9 mouse cellular contexts compared by ENCODE assay signal in genomic region chr1:63273339-63273951, GRCm38 (mm10). TPM values are rescaled to one million over a fixed set of nuclear protein-coding genes. Genes with fewer than 3 reads are reported as not detected.
A peak's percentile ranks its signal among the peaks of the same experiment; 100 is the strongest.
DNase-seq lines count a peak whose midpoint lies in the region; ATAC-seq and TF ChIP-seq lines count a peak whose summit lies in the region.
"Had no signal": no experiment of that assay in that cellular context is flagged by ENCODE, and none has a peak within 500 bp of the region (broad histone marks: within the 10 kb centered on the region; RNA-seq: fewer than 3 reads in every experiment).

No protein-coding gene starts in this region.

- no peak for TF ChIP-seq CTCF in E14TG2a.4 (conservative IDR thresholded peaks at IDR 0.05; ENCODE audit: low read length)
- TF ChIP-seq CTCF in stomach, postnatal 0 days (IDR thresholded peaks at IDR 0.05; ENCODE audit: low read depth): no peak

- ATAC-seq in embryonic facial prominence, embryonic 15.5 days (ENCODE audit: insufficient number of reproducible peaks, low FRiP score, low TSS enrichment, low read depth): peak; percentile 68
- peak; percentile 12 for ATAC-seq in limb, embryonic 14.5 days (ENCODE audit: low FRiP score, low read depth)
- ATAC-seq in stomach, postnatal 0 days (ENCODE audit: low FRiP score, low TSS enrichment): peak; percentile 49

- WGBS in embryonic facial prominence, embryonic 15.5 days: under 1% methylated on average over 78 of the region's 89 CpGs
- WGBS in limb, embryonic 14.5 days: 0% methylated on average over 21 of the region's 89 CpGs
- 1% methylated on average over 49 of the region's 89 CpGs for WGBS in stomach, postnatal 0 days

- peak overlapping the region; percentile 58 for H3K9ac ChIP-seq in embryonic facial prominence, embryonic 15.5 days
- H3K9ac ChIP-seq in limb, embryonic 14.5 days (ENCODE audit: low read depth, low read length, severe bottlenecking): peak overlapping the region; percentile 83
- H3K9ac ChIP-seq in stomach, postnatal 0 days (ENCODE audit: low read length): peak overlapping the region; percentile 51

- H3K4me2 ChIP-seq in embryonic facial prominence, embryonic 15.5 days (replicated peaks): peak overlapping the region; percentile 61
- peak overlapping the region; percentile 51 for H3K4me2 ChIP-seq in limb, embryonic 14.5 days (replicated peaks; ENCODE audit: low read depth, low read length, severe bottlenecking)
- H3K4me2 ChIP-seq in stomach, postnatal 0 days (replicated peaks; ENCODE audit: low read depth): peak overlapping the region; percentile 72

- peak; percentile 32 for DNase-seq in gastrocnemius, postnatal 10 days
- no peak for DNase-seq in gastrocnemius, adult 18-20 months (ENCODE audit: low spot score)
- no peak for DNase-seq in limb, embryonic 14.5 days (ENCODE audit: low spot score)
- no peak for DNase-seq in stomach, postnatal 0 days (ENCODE audit: low spot score)
- DNase-seq in thymus, adult 18-20 months: no peak
- no peak for DNase-seq in B cell, adult 2 months

- H3K36me3 ChIP-seq in E14TG2a.4 (ENCODE audit: insufficient read depth, low read length): no peaks in the 10 kb centered on the region
- no peaks in the 10 kb centered on the region for H3K36me3 ChIP-seq in embryonic facial prominence, embryonic 15.5 days
- H3K36me3 ChIP-seq in limb, embryonic 14.5 days (ENCODE audit: control insufficient read depth, insufficient read depth, low read length): no peaks in the 10 kb centered on the region
- H3K36me3 ChIP-seq in stomach, postnatal 0 days (ENCODE audit: control insufficient read depth, insufficient read depth, low read length): no peaks in the 10 kb centered on the region
- H3K36me3 ChIP-seq: G1E had no signal

- no peaks in the 10 kb centered on the region for H3K9me3 ChIP-seq in E14TG2a.4 (ENCODE audit: low read length)
- H3K9me3 ChIP-seq in embryonic facial prominence, embryonic 15.5 days (replicated peaks): no peaks in the 10 kb centered on the region
- no peaks in the 10 kb centered on the region for H3K9me3 ChIP-seq in limb, embryonic 14.5 days (ENCODE audit: control insufficient read depth, low read length)
- H3K9me3 ChIP-seq in stomach, postnatal 0 days (ENCODE audit: control insufficient read depth, low read length): no peaks in the 10 kb centered on the region

- peaks cover 65% of the 10 kb centered on the region for H3K27me3 ChIP-seq in E14TG2a.4 (ENCODE audit: insufficient read depth, low read length)
- peaks cover 63% of the 10 kb centered on the region for H3K27me3 ChIP-seq in embryonic facial prominence, embryonic 15.5 days
- H3K27me3 ChIP-seq in limb, embryonic 14.5 days (ENCODE audit: control insufficient read depth, insufficient read depth, low read length): peaks cover 71% of the 10 kb centered on the region
- H3K27me3 ChIP-seq in stomach, postnatal 0 days (ENCODE audit: control insufficient read depth, insufficient read depth, low read length): peaks cover 3% of the 10 kb centered on the region; the same call in 1 of the 2 replicates

- H3K4me1 ChIP-seq in E14TG2a.4 (replicated peaks; ENCODE audit: low read depth, low read length): 0 out of 2 replicates have a peak, but pooled peaks cover 5% of the 10 kb centered on the region
- peaks cover 8% of the 10 kb centered on the region for H3K4me1 ChIP-seq in embryonic facial prominence, embryonic 15.5 days
- H3K4me1 ChIP-seq in limb, embryonic 14.5 days (ENCODE audit: control insufficient read depth, insufficient read depth, low read length): 0 out of 2 replicates have a peak, but pooled peaks cover 3% of the 10 kb centered on the region
- H3K4me1 ChIP-seq in stomach, postnatal 0 days (replicated peaks; ENCODE audit: control insufficient read depth, insufficient read depth): no peaks in the 10 kb centered on the region

- H3K4me3 ChIP-seq in E14TG2a.4 (replicated peaks; ENCODE audit: low read length): peak overlapping the region; percentile 81
- H3K4me3 ChIP-seq in embryonic facial prominence, embryonic 15.5 days (replicated peaks): peak overlapping the region; percentile 59
- H3K4me3 ChIP-seq in limb, embryonic 14.5 days (replicated peaks; ENCODE audit: low read length): peak overlapping the region; percentile 58
- peak overlapping the region; percentile 54 for H3K4me3 ChIP-seq in stomach, postnatal 0 days (ENCODE audit: low read depth, low read length)

- no peak for TF ChIP-seq POLR2A in limb, embryonic 14.5 days (IDR thresholded peaks at IDR 0.05; ENCODE audit: borderline replicate concordance, extremely low read depth, insufficient read depth, insufficient read length)

- H3K27ac ChIP-seq in embryonic facial prominence, embryonic 15.5 days (replicated peaks): peak overlapping the region; percentile 83
- H3K27ac ChIP-seq in limb, embryonic 14.5 days (replicated peaks; ENCODE audit: low read depth, low read length): peak overlapping the region; percentile 83
- peak overlapping the region; percentile 45; the same call in 1 of the 2 replicates for H3K27ac ChIP-seq in stomach, postnatal 0 days (replicated peaks)

- no peak for TF ChIP-seq EP300 in stomach, postnatal 0 days (optimal IDR thresholded peaks at IDR 0.05)

RNA-seq across cellular contexts. Expression of gene Zdbf2, which starts 0.4 kb away (rescaled TPM):
- 10 to 100 TPM; 30.3 to 36.6 TPM for total RNA-seq in gastrocnemius, postnatal 10 days (2021)
- total RNA-seq in gastrocnemius, adult 18-20 months (2021): under 1 TPM; 0.12 to 0.25 TPM
- 16.1 and 19.3 TPM in 2 replicates for polyA plus RNA-seq in embryonic facial prominence, embryonic 15.5 days (2015; fragmentation: Nextera tagmentation; extraction: Ambion mirVana)
- polyA plus RNA-seq in limb, embryonic 14.5 days (2012; rRNA removed): 7.8 and 8.5 TPM in 2 replicates
- 14.3 and 18.0 TPM in 2 replicates for polyA plus RNA-seq in limb, embryonic 14.5 days (2014; fragmentation: Nextera tagmentation; extraction: Ambion mirVana)
- 2.2 and 2.3 TPM in 2 replicates for polyA plus RNA-seq in stomach, postnatal 0 days (2015; fragmentation: Nextera tagmentation; extraction: Ambion mirVana)
- polyA plus RNA-seq: G1E had no signal

RNA-seq across cellular contexts. Expression of gene Gpr1, which starts 59.1 kb away (rescaled TPM):
- total RNA-seq in gastrocnemius, postnatal 10 days (2021): under 1 TPM; 0.29 to 0.59 TPM
- total RNA-seq in gastrocnemius, adult 18-20 months (2021): under 1 TPM; 0.41 to 0.45 TPM
- polyA plus RNA-seq in embryonic facial prominence, embryonic 15.5 days (2015; fragmentation: Nextera tagmentation; extraction: Ambion mirVana): 0.11 and 0.33 TPM in 2 replicates
- polyA plus RNA-seq in limb, embryonic 14.5 days (2012; rRNA removed): 0.29 and 0.33 TPM in 2 replicates
- 0.10 and 0.34 TPM in 2 replicates for polyA plus RNA-seq in limb, embryonic 14.5 days (2014; fragmentation: Nextera tagmentation; extraction: Ambion mirVana)
- 0.05 and 0.11 TPM in 2 replicates for polyA plus RNA-seq in stomach, postnatal 0 days (2015; fragmentation: Nextera tagmentation; extraction: Ambion mirVana)

Comparison
In these comparisons a context has a peak if more than half of its experiments do, and no peak if none do; other contexts are left out.
1. ATAC-seq: peak in every context shown above with its lines; median percentile 68 in embryonic facial prominence, embryonic 15.5 days; 49 in stomach, postnatal 0 days; 12 in limb, embryonic 14.5 days.